Mouse (Mus musculus) G1E (cell line): ENCODE measurements around the gene Gm4871. TPM values are rescaled to one million over a fixed set of nuclear protein-coding genes. Genes with fewer than 3 reads are reported as not detected.
"Not testable (repeated sequence)": the region's sequence is repeated elsewhere in the genome, so short reads cannot be mapped to it uniquely, and the experiment has no call there.

Source experiments
- ATAC-seq: 2 replicates; pipeline ENCODE4 v1.8.0; 2016; ENCODE audit warnings: mild to moderate bottlenecking; ENCODE audit not compliant: insufficient number of reproducible peaks, poor library complexity, low FRiP score, severe bottlenecking; ENCODE audit errors: extremely low read depth
- DNase-seq: peaks from one replicate; pipeline ENCODE4 v3.0.0; 2012; ENCODE audit warnings: low spot score
- H3K27me3 ChIP-seq: 2 replicates; pipeline ENCODE4 v1.6.1; 2012; ENCODE audit warnings: mild to moderate bottlenecking, low read length, inconsistent platforms; ENCODE audit not compliant: insufficient read depth
- H3K36me3 ChIP-seq: replicated peaks from 2 replicates; pipeline ENCODE3; 2012; ENCODE audit warnings: mild to moderate bottlenecking, inconsistent platforms
- H3K4me1 ChIP-seq: 2 replicates; pipeline ENCODE4 v1.6.1; 2012; ENCODE audit warnings: low read depth, low read length, inconsistent platforms, mixed read lengths; ENCODE audit not compliant: insufficient read depth
- H3K4me3 ChIP-seq: 2 replicates; pipeline ENCODE4 v1.5.1; 2012; ENCODE audit warnings: low read depth, mild to moderate bottlenecking, inconsistent platforms, low read length, moderate library complexity, mixed read lengths
- H3K9me3 ChIP-seq: replicated peaks from 2 replicates; pipeline ENCODE4 v1.6.1; 2012; ENCODE audit warnings: inconsistent platforms
- CTCF ChIP-seq: IDR thresholded peaks from 2 replicates; pipeline ENCODE4 v1.5.1; 2012; ENCODE audit warnings: low read depth, low read length, inconsistent platforms, mixed read lengths
- GATA1 ChIP-seq: IDR thresholded peaks from 2 replicates; pipeline ENCODE4 v1.6.1; 2012; ENCODE audit warnings: borderline replicate concordance, low read length, inconsistent platforms, mixed read lengths
- GATA2 ChIP-seq: IDR thresholded peaks from 2 replicates; pipeline ENCODE4 v1.6.1; 2012; ENCODE audit warnings: low read depth, low read length, inconsistent platforms, borderline replicate concordance
- POLR2AphosphoS5 ChIP-seq: IDR thresholded peaks from 2 replicates; pipeline ENCODE4 v1.6.1; 2012; ENCODE audit warnings: low read depth, low read length, inconsistent platforms; ENCODE audit not compliant: insufficient replicate concordance
- TAL1 ChIP-seq: conservative IDR thresholded peaks from 2 replicates; pipeline ENCODE4 v1.6.1; 2012; ENCODE audit warnings: low read depth, low read length, inconsistent platforms, mixed read lengths
- polyA plus RNA-seq: library from polyadenylated mRNA; stranded (reverse); fragments of >175 nt; gene quantifications from 2 replicates; pipeline ENCODE4 v1.2.3, GENCODE M21; 2012
- total RNA-seq, 2 experiments: library from RNA; stranded (forward) in 1 of 2; stranded (reverse) in 1 of 2; fragments of 200-1000 nt in 1 of 2; fragments of >200 nt in 1 of 2; fragmentation: Nextera tagmentation in 1 of 2; gene quantifications; 2 replicates each; pipeline ENCODE4 v1.2.3; 2014 to 2017

The Gm4871 gene
- total RNA-seq (2014; fragmentation: Nextera tagmentation): not detected in 2 replicates
- total RNA-seq (2017): not detected in 2 replicates
- not detected in 2 replicates for polyA plus RNA-seq

DNA sequence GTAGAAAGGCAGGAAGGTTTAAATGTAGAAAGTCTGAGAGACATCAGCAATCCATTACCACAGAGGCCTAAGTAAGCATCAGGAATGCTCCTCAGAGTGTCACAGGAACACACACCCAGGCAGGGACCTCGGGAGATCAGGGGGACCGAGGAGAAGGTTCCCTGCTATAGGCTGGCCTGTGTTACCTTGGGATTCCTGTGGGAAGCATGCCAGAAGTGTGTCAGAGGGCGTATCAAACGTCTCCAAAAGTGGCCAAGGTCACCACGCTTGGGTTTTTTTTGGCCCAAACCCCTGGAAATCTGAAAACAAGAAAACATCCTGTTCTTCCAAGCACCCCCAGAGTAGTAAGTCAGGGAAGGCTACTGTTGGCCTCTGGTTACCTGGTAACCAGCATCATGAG, at the start of gene Gm4871:
TSS of gene Gm4871 (minus strand) at position 364 of the 400 bp plus-strand sequence.
- not testable (repeated sequence) for H3K36me3 ChIP-seq, ATAC-seq, H3K9me3 ChIP-seq, H3K4me3 ChIP-seq, H3K27me3 ChIP-seq, DNase-seq, H3K4me1 ChIP-seq

- Histone ChIP-seq H3K4me1 (peaks cover 21% of the 10 kb centered on the region), H3K4me3 (no peak overlapping the region), H3K36me3 (peaks cover 12% of the 10 kb centered on the region), H3K27me3 (peaks cover 17% of the 10 kb centered on the region; the same call in 1 of the 2 replicates), H3K9me3 (no peaks in the 10 kb centered on the region)
- DNase-seq (no peak), ATAC-seq (no peak)
- TF ChIP-seq POLR2AphosphoS5 (no peak), TAL1 (no peak), GATA1 (no peak), GATA2 (no peak)
Observed at GRCm38 (mm10) chr5:145081866-145082613, 49.5 kb upstream of the Gm4871 start.

- no peaks in the 10 kb centered on the region for H3K36me3 ChIP-seq
- no peaks in the 10 kb centered on the region for H3K9me3 ChIP-seq
- peaks cover 17% of the 10 kb centered on the region for H3K27me3 ChIP-seq
- no peak for TF ChIP-seq CTCF
- TF ChIP-seq POLR2AphosphoS5: no peak
- no peak for TF ChIP-seq GATA1
- TF ChIP-seq GATA2: no peak
- no peak for TF ChIP-seq TAL1
- no peak overlapping the region for H3K4me3 ChIP-seq
- DNase-seq (no peak), ATAC-seq (no peak)
- H3K4me1 ChIP-seq: no peaks in the 10 kb centered on the region
Observed at GRCm38 (mm10) chr5:145075081-145075480, 42.5 kb upstream of the Gm4871 start.

GRCm38 (mm10) chr5:145071342-145071741, 38.8 kb upstream of the Gm4871 start:
- H3K27me3 ChIP-seq: peaks cover 4% of the 10 kb centered on the region
- H3K9me3 ChIP-seq: no peaks in the 10 kb centered on the region
- no peaks in the 10 kb centered on the region for H3K4me1 ChIP-seq
- H3K4me3 ChIP-seq: no peak overlapping the region
- H3K36me3 ChIP-seq: no peaks in the 10 kb centered on the region
- ATAC-seq (no peak), DNase-seq (no peak)
- TF ChIP-seq CTCF (peak; percentile 12; the same call in 1 of the 2 replicates), TAL1 (no peak), GATA1 (no peak)

- TF ChIP-seq TAL1 (no peak), CTCF (peak; percentile 72)
- Histone ChIP-seq H3K9me3 (no peaks in the 10 kb centered on the region), H3K36me3 (no peaks in the 10 kb centered on the region), H3K4me1 (no peaks in the 10 kb centered on the region), H3K27me3 (peaks cover 4% of the 10 kb centered on the region), H3K4me3 (no peak overlapping the region)
- peak; percentile 57; the same call in 1 of the 2 replicates for ATAC-seq
- no peak for DNase-seq
Observed at GRCm38 (mm10) chr5:145069707-145070106, 37.2 kb upstream of the Gm4871 start.

GRCm38 (mm10) chr5:145068863-145069262, 36.3 kb upstream of the Gm4871 start:
- Histone ChIP-seq H3K4me3 (no peak overlapping the region), H3K9me3 (no peaks in the 10 kb centered on the region), H3K36me3 (no peaks in the 10 kb centered on the region), H3K4me1 (no peaks in the 10 kb centered on the region), H3K27me3 (peaks cover 4% of the 10 kb centered on the region)
- no peak for ATAC-seq
- DNase-seq: no peak
- TF ChIP-seq CTCF (no peak), TAL1 (no peak), POLR2AphosphoS5 (no peak), GATA2 (no peak), GATA1 (no peak)

GRCm38 (mm10) chr5:145064765-145065340, 32.3 kb upstream of the Gm4871 start:
- H3K9me3 ChIP-seq: no peaks in the 10 kb centered on the region
- no peaks in the 10 kb centered on the region for H3K4me1 ChIP-seq
- TF ChIP-seq POLR2AphosphoS5 (no peak), GATA1 (no peak), CTCF (no peak), TAL1 (no peak), GATA2 (no peak)
- H3K4me3 ChIP-seq: no peak overlapping the region
- ATAC-seq: no peak
- no peak for DNase-seq
- H3K27me3 ChIP-seq: no peaks in the 10 kb centered on the region; the same call in 1 of the 2 replicates
- no peaks in the 10 kb centered on the region for H3K36me3 ChIP-seq
